Mouse (Mus musculus) spleen, postnatal 10 days (tissue): ENCODE results near the gene Hp.
A peak's percentile ranks its signal among the peaks of the same experiment; 100 is the strongest.

Source experiments
- DNase-seq, 2 experiments: peaks; one replicate each; pipeline ENCODE4 v3.0.0; 2021 to 2022; ENCODE audit warnings: low spot score in 2 of 2

The Hp gene

GRCm38 (mm10) chr8:109578900-109579301 lies at the start of gene Hp:
Hp (minus strand) TSS chr8:109579172.
- no peak for DNase-seq

- DNase-seq = no peak
These were observed 49.7 kb upstream of the Hp start for GRCm38 (mm10) chr8:109628638-109629037.

GRCm38 (mm10) chr8:109615569-109615968 lies 36.6 kb upstream of the Hp start:
- DNase-seq = no peak

GRCm38 (mm10) chr8:109614243-109615210 lies 35.6 kb upstream of the Hp start, which contains the start of gene Pkd1l3:
Pkd1l3 (plus strand) TSS chr8:109614517.
- DNase-seq = peak in 1 of 2 experiments; percentile 27

GRCm38 (mm10) chr8:109609153-109609502 lies 30.2 kb upstream of the Hp start:
- DNase-seq = peak in 1 of 2 experiments; percentile 41

GRCm38 (mm10) chr8:109608271-109609152 lies 29.5 kb upstream of the Hp start, which contains the start of gene Dhodh:
Dhodh (minus strand) TSS chr8:109608673.
- peak; percentile 92 to 97 for DNase-seq

GRCm38 (mm10) chr8:109607650-109608049 lies 28.7 kb upstream of the Hp start:
- DNase-seq = no peak

GRCm38 (mm10) chr8:109606725-109607124 lies 27.8 kb upstream of the Hp start:
- DNase-seq = no peak

- peak; percentile 59 to 82 for DNase-seq
These were observed 16.9 kb upstream of the Hp start for GRCm38 (mm10) chr8:109595854-109596253.

GRCm38 (mm10) chr8:109593117-109593788 lies 14.3 kb upstream of the Hp start:
- peak in 1 of 2 experiments; percentile 31 for DNase-seq

GRCm38 (mm10) chr8:109592164-109592563 lies 13.2 kb upstream of the Hp start:
- DNase-seq = no peak

- no peak for DNase-seq
These were observed 12.4 kb upstream of the Hp start for GRCm38 (mm10) chr8:109591367-109591766.

- DNase-seq = no peak
These were observed 11.9 kb upstream of the Hp start for GRCm38 (mm10) chr8:109590901-109591300.

- DNase-seq = no peak
These were observed 8.1 kb upstream of the Hp start for GRCm38 (mm10) chr8:109586972-109587504.

GRCm38 (mm10) chr8:109585652-109586051 lies 6.7 kb upstream of the Hp start:
- DNase-seq = no peak

- no peak for DNase-seq
These were observed 5.9 kb upstream of the Hp start for GRCm38 (mm10) chr8:109584830-109585229.

- no peak for DNase-seq
These were observed 5.3 kb upstream of the Hp start for GRCm38 (mm10) chr8:109584293-109584692.

- DNase-seq = no peak
These were observed 2.7 kb downstream of the Hp start for GRCm38 (mm10) chr8:109576311-109576710.

- no peak for DNase-seq
These were observed 7.8 kb downstream of the Hp start for GRCm38 (mm10) chr8:109571139-109571538.

GRCm38 (mm10) chr8:109565498-109566333 lies 13.3 kb downstream of the Hp start, which contains the start of the genes Dhx38 and Txnl4b:
Dhx38 (minus strand) TSS chr8:109565861.
Txnl4b (plus strand) TSS chr8:109565892.
- DNase-seq = peak; percentile 96 to 97
